8 mouse cellular contexts compared by ENCODE assay signal in genomic region chr11:118289999-118290889, GRCm38 (mm10). TPM values are rescaled to one million over a fixed set of nuclear protein-coding genes. Genes with fewer than 3 reads are reported as not detected.
DNase-seq lines count a peak whose midpoint lies in the region; ATAC-seq and TF ChIP-seq lines count a peak whose summit lies in the region.

Gene Usp36 (minus strand): TSS chr11:118290244.

- peak within 1 kb of the TSS; percentile 83 for H3K27ac ChIP-seq in heart, embryonic 12.5 days (ENCODE audit: poor library complexity, severe bottlenecking)
- H3K27ac ChIP-seq in kidney, postnatal 0 days: peak within 1 kb of the TSS; percentile 82
- H3K27ac ChIP-seq in liver, embryonic 11.5 days (ENCODE audit: low read depth, low read length): peak within 1 kb of the TSS; percentile 75
- H3K27ac ChIP-seq in stomach, embryonic 14.5 days (ENCODE audit: low read length): peak within 1 kb of the TSS; percentile 86

- peaks cover 14% of the 10 kb centered on the region for H3K4me1 ChIP-seq in heart, embryonic 12.5 days (replicated peaks)
- H3K4me1 ChIP-seq in kidney, postnatal 0 days (replicated peaks; ENCODE audit: insufficient read depth, low read length): peaks cover 8% of the 10 kb centered on the region
- peaks cover 13% of the 10 kb centered on the region for H3K4me1 ChIP-seq in liver, embryonic 11.5 days (replicated peaks; ENCODE audit: control insufficient read depth, insufficient read depth, low read length)
- H3K4me1 ChIP-seq in stomach, embryonic 14.5 days (ENCODE audit: control insufficient read depth, insufficient read depth, low read length): peaks cover 10% of the 10 kb centered on the region

- DNase-seq in CD4-positive helper T cell, adult 2 months (ENCODE audit: low read depth, low spot score): peak; percentile 100
- DNase-seq in brain, embryonic 18.5 days (ENCODE audit: low read depth, low spot score): peak; percentile 100
- DNase-seq in kidney, postnatal 0 days (ENCODE audit: low spot score): peak; percentile 100
- peak; percentile 96 for DNase-seq in liver, embryonic 11.5 days (ENCODE audit: low spot score)
- peak; percentile 99 for DNase-seq in naive thymus-derived CD4-positive, alpha-beta T cell, adult 2 months (ENCODE audit: low read depth)

- ATAC-seq in erythroid progenitor cell, adult 5-6 weeks (replicated peaks; ENCODE audit: low FRiP score, poor library complexity, severe bottlenecking): peak; percentile 97
- peak; percentile 99 for ATAC-seq in heart, embryonic 12.5 days (ENCODE audit: insufficient number of reproducible peaks, low FRiP score)
- peak; percentile 98 for ATAC-seq in kidney, postnatal 0 days (replicated peaks; ENCODE audit: low FRiP score, low read depth)
- peak; percentile 99 for ATAC-seq in liver, embryonic 11.5 days (replicated peaks; ENCODE audit: low FRiP score)
- ATAC-seq in stomach, embryonic 14.5 days (ENCODE audit: insufficient number of reproducible peaks, insufficient read depth, low FRiP score, low read depth): peak; percentile 98

- H3K9ac ChIP-seq in heart, embryonic 12.5 days: peak within 1 kb of the TSS; percentile 89
- peak within 1 kb of the TSS; percentile 88 for H3K9ac ChIP-seq in kidney, postnatal 0 days (ENCODE audit: low read depth, low read length)
- peak within 1 kb of the TSS; percentile 90 for H3K9ac ChIP-seq in liver, embryonic 11.5 days (ENCODE audit: low read depth, low read length)
- peak within 1 kb of the TSS; percentile 72 for H3K9ac ChIP-seq in stomach, embryonic 14.5 days (replicated peaks; ENCODE audit: low read depth, low read length)

- H3K4me3 ChIP-seq in heart, embryonic 12.5 days: peak within 1 kb of the TSS; percentile 75
- peak within 1 kb of the TSS; percentile 71 for H3K4me3 ChIP-seq in kidney, postnatal 0 days (replicated peaks; ENCODE audit: low read depth, low read length)
- H3K4me3 ChIP-seq in liver, embryonic 11.5 days (ENCODE audit: low read depth, low read length): peak within 1 kb of the TSS; percentile 83
- H3K4me3 ChIP-seq in stomach, embryonic 14.5 days (ENCODE audit: low read depth, low read length): peak within 1 kb of the TSS; percentile 62

- peaks cover 26% of the 10 kb centered on the region for H3K36me3 ChIP-seq in heart, embryonic 12.5 days
- peaks cover 13% of the 10 kb centered on the region; the same call in 1 of the 2 replicates for H3K36me3 ChIP-seq in kidney, postnatal 0 days (ENCODE audit: insufficient read depth, low read length)
- peaks cover 17% of the 10 kb centered on the region for H3K36me3 ChIP-seq in liver, embryonic 11.5 days (ENCODE audit: control insufficient read depth, insufficient read depth, low read length)
- H3K36me3 ChIP-seq in stomach, embryonic 14.5 days (ENCODE audit: control insufficient read depth, insufficient read depth, low read length): peaks cover 17% of the 10 kb centered on the region

- TF ChIP-seq CTCF in kidney, postnatal 0 days (IDR thresholded peaks at IDR 0.05; ENCODE audit: low read depth): no peak

- H3K4me2 ChIP-seq in heart, embryonic 12.5 days: peak within 1 kb of the TSS; percentile 77
- peak within 1 kb of the TSS; percentile 88 for H3K4me2 ChIP-seq in kidney, postnatal 0 days (ENCODE audit: low read length)
- H3K4me2 ChIP-seq in liver, embryonic 11.5 days: peak within 1 kb of the TSS; percentile 96
- H3K4me2 ChIP-seq in stomach, embryonic 14.5 days (replicated peaks; ENCODE audit: low read depth, low read length): peak within 1 kb of the TSS; percentile 77

- no peaks in the 10 kb centered on the region for H3K9me3 ChIP-seq in heart, embryonic 12.5 days (replicated peaks)
- no peaks in the 10 kb centered on the region for H3K9me3 ChIP-seq in kidney, postnatal 0 days (replicated peaks; ENCODE audit: low read length)
- no peaks in the 10 kb centered on the region for H3K9me3 ChIP-seq in liver, embryonic 11.5 days (ENCODE audit: control insufficient read depth, low read length)
- H3K9me3 ChIP-seq in stomach, embryonic 14.5 days (ENCODE audit: control insufficient read depth, low read depth, low read length): no peaks in the 10 kb centered on the region

- 1% methylated on average over 68 of the region's 68 CpGs for WGBS in heart, embryonic 12.5 days
- 1% methylated on average over 68 of the region's 68 CpGs for WGBS in kidney, postnatal 0 days
- 1% methylated on average over 67 of the region's 68 CpGs for WGBS in liver, embryonic 11.5 days
- 1% methylated on average over 68 of the region's 68 CpGs for WGBS in stomach, embryonic 14.5 days

- H3K27me3 ChIP-seq in heart, embryonic 12.5 days (replicated peaks): no peaks in the 10 kb centered on the region
- H3K27me3 ChIP-seq in kidney, postnatal 0 days (ENCODE audit: insufficient read depth, low read length): no peaks in the 10 kb centered on the region
- no peaks in the 10 kb centered on the region for H3K27me3 ChIP-seq in liver, embryonic 11.5 days (replicated peaks; ENCODE audit: control insufficient read depth, insufficient read depth, low read length)
- no peaks in the 10 kb centered on the region for H3K27me3 ChIP-seq in stomach, embryonic 14.5 days (ENCODE audit: control insufficient read depth, insufficient read depth, low read length)

RNA-seq across cellular contexts. Expression of gene Usp36, which starts in this region (rescaled TPM):
- 1.4 and 2.9 TPM in 2 replicates for total RNA-seq in erythroid progenitor cell, adult 5-6 weeks (2015; ENCODE audit: low replicate concordance)
- total RNA-seq in erythroid progenitor cell, adult 5-6 weeks (2017; ENCODE audit: low replicate concordance): 0.90 and 0.91 TPM in 2 replicates
- 14.8 and 16.2 TPM in 2 replicates for polyA plus RNA-seq in heart, embryonic 12.5 days (2016; fragmentation: Nextera tagmentation; extraction: Ambion mirVana)
- 10.9 and 11.9 TPM in 2 replicates for polyA plus RNA-seq in kidney, postnatal 0 days (2015; fragmentation: Nextera tagmentation; extraction: Ambion mirVana)
- 19.2 and 20.8 TPM in 2 replicates for polyA plus RNA-seq in liver, embryonic 11.5 days (2014; fragmentation: Nextera tagmentation; extraction: Ambion mirVana)
- 17.5 and 19.1 TPM in 2 replicates for polyA plus RNA-seq in stomach, embryonic 14.5 days (2014; fragmentation: Nextera tagmentation; extraction: Ambion mirVana)

Comparison
In these comparisons a context has a peak if more than half of its experiments do, and no peak if none do; other contexts are left out.
1. Peak in every context shown above with its lines: DNase-seq, ATAC-seq, H3K4me3 ChIP-seq and H3K27ac ChIP-seq.